Mouse (Mus musculus) heart, postnatal 0 days (tissue): ENCODE measurements around the gene Gsta1. TPM values are rescaled to one million over a fixed set of nuclear protein-coding genes. Genes with fewer than 3 reads are reported as not detected.

Experiments used
- polyA plus RNA-seq: library from polyadenylated mRNA; unstranded; fragments of >200 nt; fragmentation: Nextera tagmentation; extraction: Ambion mirVana; gene quantifications from 2 replicates; pipeline ENCODE4 v1.2.1, GENCODE M21; 2015
- total RNA-seq: library from RNA; depleted of rRNA; stranded (reverse); fragments of >200 nt; gene quantifications from 2 replicates; pipeline ENCODE4 v1.2.3, GENCODE M21; 2014; ENCODE audit warnings: low replicate concordance; rRNA removed

Gene Gsta1
- total and polyA plus RNA-seq, 2 experiments from 2014 or later = not detected

Other genes with a start within 250 kb of the Gsta1 start
- gene Gcm1, start 178.7 kb upstream of the Gsta1 start, total RNA-seq = not detected in 2 replicates
- gene Gcm1, start 178.7 kb upstream of the Gsta1 start, polyA plus RNA-seq = not detected in 2 replicates
- 67.5 and 102 TPM in 2 replicates for gene Fbxo9, start 121.6 kb upstream of the Gsta1 start, total RNA-seq
- gene Fbxo9, start 121.6 kb upstream of the Gsta1 start, polyA plus RNA-seq = 57.2 and 60.4 TPM in 2 replicates
- gene Ick, start 121.5 kb upstream of the Gsta1 start, total RNA-seq = 10.4 and 11.4 TPM in 2 replicates
- gene Ick, start 121.5 kb upstream of the Gsta1 start, polyA plus RNA-seq = 13.5 and 13.8 TPM in 2 replicates
- 59.8 and 81.1 TPM in 2 replicates for gene Gsta4, start 47.9 kb upstream of the Gsta1 start, total RNA-seq
- gene Gsta4, start 47.9 kb upstream of the Gsta1 start, polyA plus RNA-seq = 124 and 134 TPM in 2 replicates
- gene Gm3776, start 26.5 kb downstream of the Gsta1 start, total RNA-seq = 0.42 TPM in 1 of 2 replicates, not detected in the other
- gene Gm3776, start 26.5 kb downstream of the Gsta1 start, polyA plus RNA-seq = 0.40 TPM in 1 of 2 replicates, not detected in the other
- not detected in 2 replicates for gene Gm10639, start 59.3 kb downstream of the Gsta1 start, total RNA-seq
- not detected in 2 replicates for gene Gm10639, start 59.3 kb downstream of the Gsta1 start, polyA plus RNA-seq
- gene Omt2a, start 84.1 kb downstream of the Gsta1 start, total RNA-seq = not detected in 2 replicates
- not detected in 2 replicates for gene Omt2a, start 84.1 kb downstream of the Gsta1 start, polyA plus RNA-seq
- not detected in 2 replicates for gene Omt2b, start 96.9 kb downstream of the Gsta1 start, total RNA-seq
- not detected in 2 replicates for gene Omt2b, start 96.9 kb downstream of the Gsta1 start, polyA plus RNA-seq
- gene Gsta2, start 125.1 kb downstream of the Gsta1 start, total RNA-seq = not detected in 2 replicates
- not detected in 2 replicates for gene Gsta2, start 125.1 kb downstream of the Gsta1 start, polyA plus RNA-seq
- not detected in 2 replicates for gene Dppa5a, start 137.5 kb downstream of the Gsta1 start, total RNA-seq
- gene Dppa5a, start 137.5 kb downstream of the Gsta1 start, polyA plus RNA-seq = not detected in 2 replicates
- 0.11 TPM in 1 of 2 replicates, not detected in the other for gene Ooep, start 148.1 kb downstream of the Gsta1 start, total RNA-seq
- 0.08 and 0.23 TPM in 2 replicates for gene Ooep, start 148.1 kb downstream of the Gsta1 start, polyA plus RNA-seq
- gene Ddx43, start 165.1 kb downstream of the Gsta1 start, total RNA-seq = not detected in 2 replicates
- not detected in 2 replicates for gene Ddx43, start 165.1 kb downstream of the Gsta1 start, polyA plus RNA-seq
- 1.0 and 1.5 TPM in 2 replicates for gene Cgas, start 212.6 kb downstream of the Gsta1 start, total RNA-seq
- gene Cgas, start 212.6 kb downstream of the Gsta1 start, polyA plus RNA-seq = 0.82 and 0.83 TPM in 2 replicates
- gene Mto1, start 217.6 kb downstream of the Gsta1 start, total RNA-seq = 22.4 and 27.3 TPM in 2 replicates
- 21.8 and 23.3 TPM in 2 replicates for gene Mto1, start 217.6 kb downstream of the Gsta1 start, polyA plus RNA-seq
- not detected in 2 replicates for gene Gm17324, start 218.1 kb downstream of the Gsta1 start, total RNA-seq
- 0.63 and 0.74 TPM in 2 replicates for gene Gm17324, start 218.1 kb downstream of the Gsta1 start, polyA plus RNA-seq